ENCODE assay signal across 16 mouse cellular contexts in the genomic region with DNA sequence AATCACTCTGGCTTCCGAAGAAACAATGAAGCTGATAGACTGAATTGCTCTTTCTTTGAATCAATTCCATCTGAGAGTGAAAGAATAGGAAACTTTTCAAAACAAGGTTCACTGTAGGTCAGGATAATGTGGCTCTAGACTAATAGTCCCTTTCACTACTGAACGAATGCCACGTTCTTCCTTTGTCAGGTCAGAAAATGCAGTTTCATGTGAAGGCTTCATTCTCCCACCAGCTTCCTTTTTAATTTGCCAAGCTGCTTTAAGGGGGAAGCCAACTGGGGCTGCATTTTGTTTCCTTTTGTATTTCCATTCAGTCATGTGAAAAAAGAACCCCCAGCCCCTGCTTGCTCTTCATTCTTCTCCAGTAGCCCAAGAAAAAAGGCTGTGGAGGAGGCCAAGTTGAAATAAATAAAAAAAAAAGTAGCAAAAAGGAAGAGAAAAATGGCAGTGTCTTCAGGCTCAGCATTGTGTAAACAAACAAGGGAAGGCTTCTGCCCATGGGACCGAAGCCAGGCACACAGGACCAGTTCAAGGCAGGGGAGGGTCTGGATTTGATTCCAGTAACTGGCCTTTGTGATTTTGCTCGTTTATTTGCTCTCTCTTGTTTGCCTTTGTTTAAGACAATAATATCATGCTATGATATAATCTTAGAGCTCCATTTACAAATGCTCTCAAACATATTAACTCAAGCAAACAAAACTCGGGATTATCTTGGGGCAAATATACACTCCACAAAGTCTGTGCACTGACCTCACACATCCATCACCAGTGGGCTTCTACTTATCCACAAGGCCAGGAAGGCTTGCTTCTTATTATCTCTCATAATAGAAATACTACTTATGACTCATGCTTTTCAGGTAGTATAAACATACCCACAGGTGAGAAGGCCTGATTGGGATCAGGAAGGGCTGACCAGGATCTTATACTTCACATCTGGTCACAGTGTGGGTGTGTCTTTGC.
A peak's percentile ranks its signal among the peaks of the same experiment; 100 is the strongest.
DNase-seq lines count a peak whose midpoint lies in the region; ATAC-seq and TF ChIP-seq lines count a peak whose summit lies in the region.
"Had no signal": no experiment of that assay in that cellular context is flagged by ENCODE, and none has a peak within 500 bp of the region (broad histone marks: within the 10 kb centered on the region; RNA-seq: fewer than 3 reads in every experiment).

No protein-coding gene starts in this region.

- no peak overlapping the region for H3K27ac ChIP-seq in embryonic facial prominence, embryonic 11.5 days (replicated peaks; ENCODE audit: low read depth, low read length)
- no peak overlapping the region for H3K27ac ChIP-seq in embryonic facial prominence, embryonic 10.5 days (replicated peaks)
- H3K27ac ChIP-seq in forebrain, postnatal 0 days (ENCODE audit: low read depth, low read length) = no peak overlapping the region
- H3K27ac ChIP-seq in midbrain, embryonic 15.5 days = no peak overlapping the region
- no peak overlapping the region for H3K27ac ChIP-seq in kidney, embryonic 16.5 days (ENCODE audit: low read length)
- H3K27ac ChIP-seq in intestine, embryonic 15.5 days = no peak overlapping the region
- H3K27ac ChIP-seq: liver, embryonic 14.5 days had no signal

- H3K36me3 ChIP-seq in embryonic facial prominence, embryonic 11.5 days (replicated peaks; ENCODE audit: control insufficient read depth, insufficient read depth, low read depth, low read length) = no peaks in the 10 kb centered on the region
- no peaks in the 10 kb centered on the region for H3K36me3 ChIP-seq in embryonic facial prominence, embryonic 10.5 days (replicated peaks)
- H3K36me3 ChIP-seq in forebrain, postnatal 0 days (ENCODE audit: insufficient read depth) = no peaks in the 10 kb centered on the region
- H3K36me3 ChIP-seq in midbrain, embryonic 15.5 days (replicated peaks) = no peaks in the 10 kb centered on the region
- H3K36me3 ChIP-seq in kidney, embryonic 16.5 days (ENCODE audit: insufficient read depth, low read length) = no peaks in the 10 kb centered on the region
- no peaks in the 10 kb centered on the region for H3K36me3 ChIP-seq in intestine, embryonic 15.5 days

- no peak for TF ChIP-seq POLR2A in brain, embryonic 14.5 days (IDR thresholded peaks at IDR 0.05; ENCODE audit: borderline replicate concordance, extremely low read depth, insufficient read depth, insufficient read length, poor library complexity, severe bottlenecking)

- H3K4me1 ChIP-seq in embryonic facial prominence, embryonic 11.5 days (ENCODE audit: control insufficient read depth, insufficient read depth, low read length) = no peaks in the 10 kb centered on the region
- H3K4me1 ChIP-seq in embryonic facial prominence, embryonic 10.5 days = no peaks in the 10 kb centered on the region
- H3K4me1 ChIP-seq in forebrain, postnatal 0 days (ENCODE audit: insufficient read depth) = no peaks in the 10 kb centered on the region; the same call in 1 of the 2 replicates
- no peaks in the 10 kb centered on the region for H3K4me1 ChIP-seq in midbrain, embryonic 15.5 days
- H3K4me1 ChIP-seq in kidney, embryonic 16.5 days (ENCODE audit: insufficient read depth, low read length) = no peaks in the 10 kb centered on the region
- H3K4me1 ChIP-seq in intestine, embryonic 15.5 days (replicated peaks) = no peaks in the 10 kb centered on the region

- no peaks in the 10 kb centered on the region for H3K27me3 ChIP-seq in embryonic facial prominence, embryonic 11.5 days (ENCODE audit: control insufficient read depth, insufficient read depth, low read length)
- H3K27me3 ChIP-seq in embryonic facial prominence, embryonic 10.5 days (replicated peaks; ENCODE audit: low read depth, poor library complexity, severe bottlenecking) = no peaks in the 10 kb centered on the region; the same call in 1 of the 2 replicates
- H3K27me3 ChIP-seq in forebrain, postnatal 0 days (ENCODE audit: insufficient read depth, low read length) = no peaks in the 10 kb centered on the region
- H3K27me3 ChIP-seq in midbrain, embryonic 15.5 days (replicated peaks) = 0 out of 2 replicates have a peak, but pooled peaks cover under 1% of the 10 kb centered on the region
- H3K27me3 ChIP-seq in kidney, embryonic 16.5 days (ENCODE audit: insufficient read depth, low read length) = no peaks in the 10 kb centered on the region
- no peaks in the 10 kb centered on the region for H3K27me3 ChIP-seq in intestine, embryonic 15.5 days (replicated peaks)

- no peak overlapping the region for H3K9ac ChIP-seq in embryonic facial prominence, embryonic 11.5 days (replicated peaks; ENCODE audit: low read length)
- H3K9ac ChIP-seq in forebrain, postnatal 0 days = no peak overlapping the region
- H3K9ac ChIP-seq in midbrain, embryonic 15.5 days = no peak overlapping the region
- H3K9ac ChIP-seq in kidney, embryonic 16.5 days (replicated peaks; ENCODE audit: low read length) = no peak overlapping the region
- no peak overlapping the region for H3K9ac ChIP-seq in intestine, embryonic 15.5 days
- H3K9ac ChIP-seq: liver, embryonic 14.5 days had no signal

- no peak for ATAC-seq in embryonic facial prominence, embryonic 11.5 days (replicated peaks; ENCODE audit: insufficient number of reproducible peaks, low FRiP score, low TSS enrichment, low read depth)
- peak; percentile 55 for ATAC-seq in forebrain, postnatal 0 days
- ATAC-seq in midbrain, embryonic 15.5 days (replicated peaks) = 0 out of 2 replicates have a peak, but pooled peaks have one; percentile 33
- ATAC-seq in kidney, embryonic 16.5 days (ENCODE audit: low FRiP score, low TSS enrichment) = no peak
- no peak for ATAC-seq in intestine, embryonic 15.5 days
- ATAC-seq: inflammation-experienced regulatory T-cells, adult 6 months had no signal

- WGBS in embryonic facial prominence, embryonic 11.5 days = 42% methylated on average over 6 of the region's 6 CpGs
- 49% methylated on average over 6 of the region's 6 CpGs for WGBS in embryonic facial prominence, embryonic 10.5 days
- 6% methylated on average over 6 of the region's 6 CpGs for WGBS in forebrain, postnatal 0 days
- 17% methylated on average over 6 of the region's 6 CpGs for WGBS in midbrain, embryonic 15.5 days
- 65% methylated on average over 6 of the region's 6 CpGs for WGBS in kidney, embryonic 16.5 days
- 50% methylated on average over 6 of the region's 6 CpGs for WGBS in intestine, embryonic 15.5 days

- H3K4me3 ChIP-seq in embryonic facial prominence, embryonic 11.5 days (ENCODE audit: low read depth, low read length) = no peak overlapping the region
- no peak overlapping the region for H3K4me3 ChIP-seq in embryonic facial prominence, embryonic 10.5 days
- H3K4me3 ChIP-seq in forebrain, postnatal 0 days (ENCODE audit: low read depth, low read length) = no peak overlapping the region
- H3K4me3 ChIP-seq in midbrain, embryonic 15.5 days = no peak overlapping the region
- H3K4me3 ChIP-seq in kidney, embryonic 16.5 days (ENCODE audit: low read length) = no peak overlapping the region
- H3K4me3 ChIP-seq in intestine, embryonic 15.5 days (replicated peaks) = no peak overlapping the region
- H3K4me3 ChIP-seq: myocyte had no signal

- peak; percentile 20 for DNase-seq in embryonic facial prominence, embryonic 11.5 days (ENCODE audit: low spot score)
- DNase-seq in embryonic facial prominence, embryonic 10.5 days (ENCODE audit: low spot score) = no peak
- peak; percentile 93 for DNase-seq in brain, embryonic 14.5 days (ENCODE audit: low read depth)
- peak; percentile 34 for DNase-seq in forebrain, postnatal 0 days
- DNase-seq in retina, embryonic 14.5 days (ENCODE audit: low spot score) = no peak
- DNase-seq: adrenal gland, postnatal 10 days; heart, adult 11 months; kidney, postnatal 36 days; lung, postnatal 36 days; right cerebral cortex, postnatal 25 days had no signal

- H3K9me3 ChIP-seq in embryonic facial prominence, embryonic 11.5 days (replicated peaks; ENCODE audit: control insufficient read depth, low read length) = no peaks in the 10 kb centered on the region
- H3K9me3 ChIP-seq in embryonic facial prominence, embryonic 10.5 days = no peaks in the 10 kb centered on the region
- no peaks in the 10 kb centered on the region for H3K9me3 ChIP-seq in forebrain, postnatal 0 days (ENCODE audit: low read length)
- no peaks in the 10 kb centered on the region for H3K9me3 ChIP-seq in midbrain, embryonic 15.5 days
- H3K9me3 ChIP-seq in kidney, embryonic 16.5 days (ENCODE audit: low read length) = no peaks in the 10 kb centered on the region
- H3K9me3 ChIP-seq in intestine, embryonic 15.5 days = no peaks in the 10 kb centered on the region

- no peak for TF ChIP-seq CTCF in brain, embryonic 14.5 days (IDR thresholded peaks at IDR 0.05; ENCODE audit: borderline replicate concordance, extremely low read depth, insufficient read depth, insufficient read length)
- no peak for TF ChIP-seq CTCF in forebrain, postnatal 0 days (IDR thresholded peaks at IDR 0.05; ENCODE audit: low read depth)

- no peak overlapping the region for H3K4me2 ChIP-seq in embryonic facial prominence, embryonic 11.5 days (ENCODE audit: low read depth, low read length)
- no peak overlapping the region for H3K4me2 ChIP-seq in forebrain, postnatal 0 days (ENCODE audit: low read depth)
- no peak overlapping the region for H3K4me2 ChIP-seq in midbrain, embryonic 15.5 days
- no peak overlapping the region for H3K4me2 ChIP-seq in kidney, embryonic 16.5 days (replicated peaks; ENCODE audit: low read depth, low read length)
- H3K4me2 ChIP-seq in intestine, embryonic 15.5 days (replicated peaks) = no peak overlapping the region

Comparison
In these comparisons a context has a peak if more than half of its experiments do, and no peak if none do; other contexts are left out.
1. DNase-seq: peak in embryonic facial prominence, embryonic 11.5 days (single experiment), brain, embryonic 14.5 days (single experiment) and forebrain, postnatal 0 days (single experiment); none in embryonic facial prominence, embryonic 10.5 days (single experiment) and retina, embryonic 14.5 days (single experiment).
2. ATAC-seq: peak in forebrain, postnatal 0 days (single experiment) and midbrain, embryonic 15.5 days (single experiment); none in embryonic facial prominence, embryonic 11.5 days (single experiment), kidney, embryonic 16.5 days (single experiment) and intestine, embryonic 15.5 days (single experiment).